14 mouse cellular contexts compared by ENCODE assay signal in genomic region chrX:57286281-57286680, GRCm38 (mm10). TPM values are rescaled to one million over a fixed set of nuclear protein-coding genes. Genes with fewer than 3 reads are reported as not detected.
DNase-seq lines count a peak whose midpoint lies in the region; ATAC-seq and TF ChIP-seq lines count a peak whose summit lies in the region.
"Had no signal": no experiment of that assay in that cellular context is flagged by ENCODE, and none has a peak within 500 bp of the region (broad histone marks: within the 10 kb centered on the region; RNA-seq: fewer than 3 reads in every experiment).

No protein-coding gene starts in this region.

- whole genome bisulfite sequencing in kidney, postnatal 0 days: 63% methylated on average over 9 of the region's 9 CpGs
- 61% methylated on average over 9 of the region's 9 CpGs for WGBS in kidney, embryonic 16.5 days
- 53% methylated on average over 9 of the region's 9 CpGs for WGBS in heart, embryonic 16.5 days
- 66% methylated on average over 9 of the region's 9 CpGs for WGBS in liver, embryonic 12.5 days (ENCODE audit: insufficient replicate concordance)
- 57% methylated on average over 9 of the region's 9 CpGs for WGBS in midbrain, embryonic 13.5 days

- H3K4me2 ChIP-seq in kidney, postnatal 0 days (ENCODE audit: low read length): no peak overlapping the region
- H3K4me2 ChIP-seq in kidney, embryonic 16.5 days (replicated peaks; ENCODE audit: low read depth, low read length): no peak overlapping the region
- H3K4me2 ChIP-seq in heart, embryonic 16.5 days (ENCODE audit: low read depth, low read length): no peak overlapping the region
- H3K4me2 ChIP-seq in liver, embryonic 12.5 days: no peak overlapping the region
- H3K4me2 ChIP-seq in midbrain, embryonic 13.5 days (replicated peaks): no peak overlapping the region
- H3K4me2 ChIP-seq: embryonic facial prominence, embryonic 12.5 days; limb, embryonic 12.5 days had no signal

- no peak for TF ChIP-seq CTCF in gastrocnemius, adult 2 months (IDR thresholded peaks at IDR 0.05)
- no peak for TF ChIP-seq CTCF in kidney, postnatal 0 days (IDR thresholded peaks at IDR 0.05; ENCODE audit: low read depth)

- ATAC-seq in kidney, postnatal 0 days (replicated peaks; ENCODE audit: low FRiP score, low read depth): no peak
- no peak for ATAC-seq in kidney, embryonic 16.5 days (ENCODE audit: low FRiP score, low TSS enrichment)
- ATAC-seq in heart, embryonic 16.5 days (replicated peaks; ENCODE audit: extremely low read depth, insufficient read depth, low FRiP score): peak; percentile 18; the same call in 1 of the 2 replicates
- ATAC-seq in liver, embryonic 12.5 days: no peak
- no peak for ATAC-seq in midbrain, embryonic 13.5 days
- ATAC-seq: liver, postnatal 0 days had no signal

- no peaks in the 10 kb centered on the region for H3K36me3 ChIP-seq in kidney, postnatal 0 days (ENCODE audit: insufficient read depth, low read length)
- H3K36me3 ChIP-seq in kidney, embryonic 16.5 days (ENCODE audit: insufficient read depth, low read length): no peaks in the 10 kb centered on the region
- no peaks in the 10 kb centered on the region for H3K36me3 ChIP-seq in heart, embryonic 16.5 days (ENCODE audit: control insufficient read depth, insufficient read depth)
- H3K36me3 ChIP-seq in liver, embryonic 12.5 days: no peaks in the 10 kb centered on the region
- no peaks in the 10 kb centered on the region for H3K36me3 ChIP-seq in midbrain, embryonic 13.5 days
- H3K36me3 ChIP-seq: embryonic facial prominence, embryonic 12.5 days; limb, embryonic 12.5 days had no signal

- no peaks in the 10 kb centered on the region for H3K9me3 ChIP-seq in kidney, postnatal 0 days (replicated peaks; ENCODE audit: low read length)
- H3K9me3 ChIP-seq in kidney, embryonic 16.5 days (ENCODE audit: low read length): no peaks in the 10 kb centered on the region
- no peaks in the 10 kb centered on the region for H3K9me3 ChIP-seq in heart, embryonic 16.5 days (replicated peaks; ENCODE audit: control insufficient read depth, low read length)
- no peaks in the 10 kb centered on the region for H3K9me3 ChIP-seq in liver, embryonic 12.5 days (replicated peaks)
- no peaks in the 10 kb centered on the region for H3K9me3 ChIP-seq in midbrain, embryonic 13.5 days
- H3K9me3 ChIP-seq: embryonic facial prominence, embryonic 12.5 days; limb, embryonic 12.5 days had no signal

- H3K9ac ChIP-seq in kidney, postnatal 0 days (ENCODE audit: low read depth, low read length): no peak overlapping the region
- no peak overlapping the region for H3K9ac ChIP-seq in kidney, embryonic 16.5 days (replicated peaks; ENCODE audit: low read length)
- H3K9ac ChIP-seq in heart, embryonic 16.5 days (ENCODE audit: low read length): no peak overlapping the region
- no peak overlapping the region for H3K9ac ChIP-seq in liver, embryonic 12.5 days
- H3K9ac ChIP-seq in midbrain, embryonic 13.5 days (replicated peaks): no peak overlapping the region
- H3K9ac ChIP-seq: embryonic facial prominence, embryonic 12.5 days; limb, embryonic 12.5 days; liver, postnatal 0 days had no signal

- DNase-seq in gastrocnemius, adult 2 months: no peak
- DNase-seq in gastrocnemius, adult 8-10 months (ENCODE audit: low spot score in 2 of 2): no peak
- DNase-seq in kidney, postnatal 0 days (ENCODE audit: low spot score): peak; percentile 24
- peak; percentile 15 for DNase-seq in embryo, embryonic 11 days
- DNase-seq: B cell, adult 2 months; cerebellum, adult 18-20 months; liver, postnatal 0 days had no signal

- intact Hi-C loops in gastrocnemius, adult 2 months (cut with DNase I): loop anchor here (5.0 kb wide), 1 partner anchor 41 kb away; no protein-coding TSS in a partner anchor

- peak overlapping the region; percentile 21; the same call in 1 of the 2 replicates for H3K4me3 ChIP-seq in gastrocnemius, adult 2 months
- H3K4me3 ChIP-seq in kidney, postnatal 0 days (replicated peaks; ENCODE audit: low read depth, low read length): no peak overlapping the region
- H3K4me3 ChIP-seq in kidney, embryonic 16.5 days (ENCODE audit: low read length): no peak overlapping the region
- no peak overlapping the region for H3K4me3 ChIP-seq in heart, embryonic 16.5 days (ENCODE audit: low read length)
- no peak overlapping the region for H3K4me3 ChIP-seq in liver, embryonic 12.5 days
- no peak overlapping the region for H3K4me3 ChIP-seq in midbrain, embryonic 13.5 days (replicated peaks)
- H3K4me3 ChIP-seq: embryonic facial prominence, embryonic 12.5 days; limb, embryonic 12.5 days had no signal

- no peaks in the 10 kb centered on the region for H3K4me1 ChIP-seq in kidney, postnatal 0 days (replicated peaks; ENCODE audit: insufficient read depth, low read length)
- no peaks in the 10 kb centered on the region for H3K4me1 ChIP-seq in kidney, embryonic 16.5 days (ENCODE audit: insufficient read depth, low read length)
- H3K4me1 ChIP-seq in heart, embryonic 16.5 days (ENCODE audit: control insufficient read depth, insufficient read depth, low read length): no peaks in the 10 kb centered on the region
- no peaks in the 10 kb centered on the region for H3K4me1 ChIP-seq in liver, embryonic 12.5 days
- no peaks in the 10 kb centered on the region for H3K4me1 ChIP-seq in midbrain, embryonic 13.5 days (replicated peaks)
- H3K4me1 ChIP-seq: embryonic facial prominence, embryonic 12.5 days; limb, embryonic 12.5 days had no signal

- H3K27me3 ChIP-seq in kidney, postnatal 0 days (ENCODE audit: insufficient read depth, low read length): no peaks in the 10 kb centered on the region
- no peaks in the 10 kb centered on the region for H3K27me3 ChIP-seq in kidney, embryonic 16.5 days (ENCODE audit: insufficient read depth, low read length)
- H3K27me3 ChIP-seq in heart, embryonic 16.5 days (ENCODE audit: control insufficient read depth, insufficient read depth, low read length): no peaks in the 10 kb centered on the region
- H3K27me3 ChIP-seq in liver, embryonic 12.5 days (replicated peaks): no peaks in the 10 kb centered on the region
- no peaks in the 10 kb centered on the region for H3K27me3 ChIP-seq in midbrain, embryonic 13.5 days
- H3K27me3 ChIP-seq: embryonic facial prominence, embryonic 12.5 days; limb, embryonic 12.5 days had no signal

- peak overlapping the region; percentile 79 for H3K27ac ChIP-seq in gastrocnemius, adult 2 months
- H3K27ac ChIP-seq in kidney, postnatal 0 days: no peak overlapping the region
- H3K27ac ChIP-seq in kidney, embryonic 16.5 days (ENCODE audit: low read length): no peak overlapping the region
- H3K27ac ChIP-seq in heart, embryonic 16.5 days (ENCODE audit: low read length): peak overlapping the region; percentile 21; the same call in 1 of the 2 replicates
- no peak overlapping the region for H3K27ac ChIP-seq in liver, embryonic 12.5 days
- no peak overlapping the region for H3K27ac ChIP-seq in midbrain, embryonic 13.5 days
- H3K27ac ChIP-seq: embryonic facial prominence, embryonic 12.5 days; limb, embryonic 12.5 days; macrophage had no signal

RNA-seq across cellular contexts. Expression of gene Arhgef6, which starts 52.2 kb away (rescaled TPM):
- 10 to 100 TPM; 46.0 to 71.8 TPM for total RNA-seq in gastrocnemius, adult 2 months (2021)
- total RNA-seq in gastrocnemius, adult 8-10 months (2022): 10 to 100 TPM; 49.8 to 54.1 (median 52.0) TPM
- polyA plus RNA-seq in kidney, postnatal 0 days (2015; fragmentation: Nextera tagmentation; extraction: Ambion mirVana): 4.6 and 6.1 TPM in 2 replicates
- polyA plus RNA-seq in kidney, embryonic 16.5 days (2015; fragmentation: Nextera tagmentation; extraction: Ambion mirVana): 3.9 and 4.1 TPM in 2 replicates
- polyA plus RNA-seq in heart, embryonic 16.5 days (2015; fragmentation: Nextera tagmentation; extraction: Ambion mirVana): 39.6 and 44.2 TPM in 2 replicates
- 4.5 and 5.7 TPM in 2 replicates for polyA plus RNA-seq in liver, embryonic 12.5 days (2016; fragmentation: Nextera tagmentation; extraction: Ambion mirVana)
- polyA plus RNA-seq in midbrain, embryonic 13.5 days (2015; fragmentation: Nextera tagmentation; extraction: Ambion mirVana): 5.7 and 6.2 TPM in 2 replicates

Comparison
In these comparisons a context has a peak if more than half of its experiments do, and no peak if none do; other contexts are left out.
1. DNase-seq: peak in kidney, postnatal 0 days (single experiment) and embryo, embryonic 11 days (single experiment); none in gastrocnemius, adult 2 months (single experiment) and gastrocnemius, adult 8-10 months (0 of 2).
2. H3K27ac ChIP-seq: peak in gastrocnemius, adult 2 months (single experiment) and heart, embryonic 16.5 days (single experiment); none in kidney, postnatal 0 days (single experiment), kidney, embryonic 16.5 days (single experiment), liver, embryonic 12.5 days (single experiment) and midbrain, embryonic 13.5 days (single experiment).